Mouse (Mus musculus) MEL (cell line): ENCODE measurements around the gene Smim27.

ENCODE experiments used
- CHD2 ChIP-seq: IDR thresholded peaks from 2 replicates; pipeline ENCODE4 v1.6.1; 2011; ENCODE audit warnings: low read length, improper control_type of control experiment
- CTCF ChIP-seq, 3 experiments: IDR thresholded peaks in 2 of 3; conservative IDR thresholded peaks in 1 of 3; 2 replicates each; pipeline ENCODE4 v1.5.1; 2011 to 2012; ENCODE audit warnings: low read length in 3 of 3, low read depth in 2 of 3, mild to moderate bottlenecking in 2 of 3, improper control_type of control experiment in 1 of 3, inconsistent platforms in 1 of 3, mixed read lengths in 1 of 3, moderate library complexity in 1 of 3; ENCODE audit not compliant: control insufficient read depth in 1 of 3, insufficient read depth in 1 of 3, poor library complexity in 1 of 3, severe bottlenecking in 1 of 3
- GATA1 ChIP-seq: IDR thresholded peaks from 2 replicates; pipeline ENCODE4 v1.6.1; 2011; ENCODE audit warnings: low read depth, low read length, improper control_type of control experiment
- MAX ChIP-seq: IDR thresholded peaks from 2 replicates; pipeline ENCODE4 v1.6.1; 2011; ENCODE audit warnings: low read length, improper control_type of control experiment
- NRF1 ChIP-seq: IDR thresholded peaks from 2 replicates; pipeline ENCODE4 v1.6.1; 2014; ENCODE audit warnings: low read depth, mild to moderate bottlenecking, inconsistent platforms, low read length, improper control_type of control experiment, moderate library complexity; ENCODE audit not compliant: poor library complexity, insufficient read depth, severe bottlenecking
- SMC3 ChIP-seq: IDR thresholded peaks from 2 replicates; pipeline ENCODE4 v1.6.1; 2011; ENCODE audit warnings: low read depth, low read length, improper control_type of control experiment
- USF1 ChIP-seq: IDR thresholded peaks from 2 replicates; pipeline ENCODE4 v1.6.1; 2014; ENCODE audit warnings: low read depth, mild to moderate bottlenecking, inconsistent platforms, low read length, improper control_type of control experiment, moderate library complexity

GRCm38 (mm10) chr4:40309682-40310081 lies 40.3 kb downstream of the Smim27 start:
- no peak for TF ChIP-seq CTCF (IDR thresholded peaks at IDR 0.05 in 2 of 3, conservative IDR thresholded peaks at IDR 0.05 in 1 of 3; ENCODE audit: control insufficient read depth in 1 of 3, insufficient read depth in 1 of 3, low read depth in 2 of 3, low read length in 3 of 3, poor library complexity in 1 of 3, severe bottlenecking in 1 of 3)
- TF ChIP-seq CHD2 = no peak
- TF ChIP-seq GATA1 = peak; percentile 65
- no peak for TF ChIP-seq MAX
- TF ChIP-seq NRF1 = no peak
- TF ChIP-seq USF1 = no peak
- TF ChIP-seq SMC3 = no peak
